Mouse (Mus musculus) MEL (cell line): ENCODE data around the gene Foxr1. TPM values are rescaled to one million over a fixed set of nuclear protein-coding genes. Genes with fewer than 3 reads are reported as not detected.

Experiments
- DNase-seq: peaks from one replicate; pipeline ENCODE4 v3.0.0; 2011; ENCODE audit warnings: low read depth, low spot score
- H3K27ac ChIP-seq: 2 replicates; pipeline ENCODE4 v1.5.1; 2012; ENCODE audit warnings: low read depth, mild to moderate bottlenecking, control low read depth, low read length, moderate library complexity; ENCODE audit not compliant: control insufficient read depth
- H3K27me3 ChIP-seq, 2 experiments: fragments of 150-350 bp in 1 of 2; sonication (generic) in 1 of 2; 2 replicates each; pipeline ENCODE4 v1.6.1; 2012; ENCODE audit warnings: low read length in 2 of 2, mild to moderate bottlenecking in 2 of 2, improper control_type of control experiment in 1 of 2, moderate library complexity in 1 of 2; ENCODE audit not compliant: insufficient read depth in 2 of 2, control insufficient read depth in 1 of 2
- H3K36me3 ChIP-seq, 2 experiments: 2 replicates each; pipeline ENCODE4 v1.6.1; 2012 to 2014; ENCODE audit warnings: low read length in 2 of 2, improper control_type of control experiment in 1 of 2, inconsistent platforms in 1 of 2, mild to moderate bottlenecking in 1 of 2; ENCODE audit not compliant: insufficient read depth in 2 of 2, control insufficient read depth in 1 of 2
- H3K4me1 ChIP-seq, 2 experiments: fragments of 150-350 bp in 1 of 2; sonication (generic) in 1 of 2; 2 replicates each; pipeline ENCODE4 v1.6.1; 2012; ENCODE audit warnings: low read length in 2 of 2, improper control_type of control experiment in 1 of 2, mild to moderate bottlenecking in 1 of 2; ENCODE audit not compliant: insufficient read depth in 2 of 2, control insufficient read depth in 1 of 2
- H3K4me3 ChIP-seq, 2 experiments: fragments of 150-350 bp in 1 of 2; sonication (generic) in 1 of 2; 2 replicates each; pipeline ENCODE4 v1.5.1; 2012; ENCODE audit warnings: low read depth in 2 of 2, low read length in 2 of 2, mild to moderate bottlenecking in 2 of 2, moderate library complexity in 2 of 2, control low read depth in 1 of 2, improper control_type of control experiment in 1 of 2; ENCODE audit not compliant: control insufficient read depth in 1 of 2, insufficient read depth in 1 of 2
- H3K79me2 ChIP-seq: 2 replicates; pipeline ENCODE4 v1.6.1; 2012; ENCODE audit warnings: mild to moderate bottlenecking, low read length, moderate library complexity; ENCODE audit not compliant: control insufficient read depth, poor library complexity, insufficient read depth
- H3K9ac ChIP-seq: 2 replicates; pipeline ENCODE4 v1.6.1; 2012; ENCODE audit warnings: low read depth, mild to moderate bottlenecking, control low read depth, low read length, moderate library complexity; ENCODE audit not compliant: control insufficient read depth, poor library complexity, severe bottlenecking
- H3K9me3 ChIP-seq: fragments of 150-350 bp; sonication (generic); replicated peaks from 2 replicates; pipeline ENCODE4 v1.6.1; 2012; ENCODE audit warnings: mild to moderate bottlenecking, low read length, improper control_type of control experiment, moderate library complexity; ENCODE audit not compliant: insufficient read depth
- CHD2 ChIP-seq: IDR thresholded peaks from 2 replicates; pipeline ENCODE4 v1.6.1; 2011; ENCODE audit warnings: low read length, improper control_type of control experiment
- CTCF ChIP-seq, 3 experiments: IDR thresholded peaks in 2 of 3; conservative IDR thresholded peaks in 1 of 3; 2 replicates each; pipeline ENCODE4 v1.5.1; 2011 to 2012; ENCODE audit warnings: low read length in 3 of 3, low read depth in 2 of 3, mild to moderate bottlenecking in 2 of 3, improper control_type of control experiment in 1 of 3, inconsistent platforms in 1 of 3, mixed read lengths in 1 of 3, moderate library complexity in 1 of 3; ENCODE audit not compliant: control insufficient read depth in 1 of 3, insufficient read depth in 1 of 3, poor library complexity in 1 of 3, severe bottlenecking in 1 of 3
- EP300 ChIP-seq, 2 experiments: IDR thresholded peaks; 2 replicates each; pipeline ENCODE4 v1.6.1; 2011; ENCODE audit warnings: improper control_type of control experiment in 2 of 2, low read length in 2 of 2, low read depth in 1 of 2, mild to moderate bottlenecking in 1 of 2
- ETS1 ChIP-seq: IDR thresholded peaks from 2 replicates; pipeline ENCODE4 v1.6.1; 2012; ENCODE audit warnings: low read depth, mild to moderate bottlenecking, inconsistent platforms, low read length, improper control_type of control experiment, moderate library complexity
- JUND ChIP-seq: IDR thresholded peaks from 2 replicates; pipeline ENCODE4 v1.6.1; 2011; ENCODE audit warnings: low read depth, mild to moderate bottlenecking, improper control_type of control experiment, low read length
- KAT2A ChIP-seq: conservative IDR thresholded peaks from 2 replicates; pipeline ENCODE4 v1.6.1; 2012; ENCODE audit warnings: low read depth, low read length, improper control_type of control experiment, inconsistent platforms
- MYB ChIP-seq: IDR thresholded peaks from 2 replicates; pipeline ENCODE4 v1.6.1; 2011; ENCODE audit warnings: mild to moderate bottlenecking, low read depth, low read length, improper control_type of control experiment
- MYC ChIP-seq: IDR thresholded peaks from 2 replicates; pipeline ENCODE4 v1.6.1; 2011; ENCODE audit warnings: low read depth, mild to moderate bottlenecking, low read length, improper control_type of control experiment, moderate library complexity
- NELFE ChIP-seq: IDR thresholded peaks from 2 replicates; pipeline ENCODE4 v1.6.1; 2011; ENCODE audit warnings: low read depth, low read length, improper control_type of control experiment
- POLR2A ChIP-seq, 2 experiments: IDR thresholded peaks; 2 replicates each; pipeline ENCODE4 v1.6.1; 2011 to 2012; ENCODE audit warnings: low read length in 2 of 2, mild to moderate bottlenecking in 2 of 2, control low read depth in 1 of 2, improper control_type of control experiment in 1 of 2, low read depth in 1 of 2, moderate library complexity in 1 of 2; ENCODE audit not compliant: control insufficient read depth in 1 of 2, insufficient read depth in 1 of 2, poor library complexity in 1 of 2
- POLR2AphosphoS2 ChIP-seq: IDR thresholded peaks from 2 replicates; pipeline ENCODE4 v1.6.1; 2011; ENCODE audit warnings: low read length, improper control_type of control experiment
- SIN3A ChIP-seq: IDR thresholded peaks from 2 replicates; pipeline ENCODE4 v1.6.1; 2012; ENCODE audit warnings: low read length, improper control_type of control experiment, inconsistent platforms
- SMC3 ChIP-seq: IDR thresholded peaks from 2 replicates; pipeline ENCODE4 v1.6.1; 2011; ENCODE audit warnings: low read depth, low read length, improper control_type of control experiment
- TBP ChIP-seq: IDR thresholded peaks from 2 replicates; pipeline ENCODE4 v1.8.0; 2011; ENCODE audit warnings: low read depth, low read length, improper control_type of control experiment
- USF2 ChIP-seq, 2 experiments: IDR thresholded peaks; 2 replicates each; pipeline ENCODE4 v1.6.1; 2011 to 2012; ENCODE audit warnings: improper control_type of control experiment in 2 of 2, low read length in 2 of 2, borderline replicate concordance in 1 of 2, inconsistent platforms in 1 of 2, low read depth in 1 of 2, mild to moderate bottlenecking in 1 of 2; ENCODE audit not compliant: insufficient read depth in 1 of 2
- ZMIZ1 ChIP-seq: IDR thresholded peaks from 2 replicates; pipeline ENCODE4 v1.6.1; 2012; ENCODE audit warnings: low read depth, mild to moderate bottlenecking, inconsistent platforms, low read length, improper control_type of control experiment, moderate library complexity
- ZNF384 ChIP-seq: IDR thresholded peaks from 2 replicates; pipeline ENCODE4 v1.6.1; 2012; ENCODE audit warnings: low read depth, mild to moderate bottlenecking, inconsistent platforms, low read length, improper control_type of control experiment
- polyA plus RNA-seq, 2 experiments: library from polyadenylated mRNA; stranded (reverse) in 1 of 2; unstranded in 1 of 2; fragments of >175 nt in 1 of 2; fragments of >200 nt in 1 of 2; gene quantifications; 2 replicates each; pipeline versions ENCODE4 v1.2.1 to v1.2.4; 2012; ENCODE audit warnings: low replicate concordance in 2 of 2, low read depth in 1 of 2; ENCODE audit not compliant: insufficient read length in 2 of 2, insufficient read depth in 1 of 2, missing spikeins in 1 of 2
- total RNA-seq: library from RNA; depleted of rRNA; stranded (reverse); fragments of 300-350 nt; gene quantifications from 2 replicates; pipeline ENCODE4 v1.2.3, GENCODE M21; 2012

The Foxr1 gene
- total and polyA plus RNA-seq, 3 experiments = 0.07 to 0.08 TPM; not detected in 1

GRCm38 (mm10) chr9:44432577-44433185 lies 8.3 kb downstream of the Foxr1 start:
- no peaks in the 10 kb centered on the region for H3K27me3 ChIP-seq
- no peaks in the 10 kb centered on the region for H3K9me3 ChIP-seq
- no peaks in the 10 kb centered on the region for H3K79me2 ChIP-seq
- no peak overlapping the region for H3K27ac ChIP-seq
- no peak overlapping the region for H3K9ac ChIP-seq
- peak; percentile 51 for DNase-seq
- peaks cover 0 to 4% of the 10 kb centered on the region in 2 experiments; a peak in 1 of 4 replicates for H3K4me1 ChIP-seq
- H3K4me3 ChIP-seq = no peak overlapping the region
- TF ChIP-seq ZNF384 (no peak), EP300 (IDR thresholded peaks at IDR 0.05; ENCODE audit: low read depth in 1 of 2, low read length in 2 of 2) (no peak), TBP (peak; percentile 87), KAT2A (no peak), MYC (peak; percentile 63; the same call in 1 of the 2 replicates), CHD2 (no peak), POLR2A (IDR thresholded peaks at IDR 0.05; ENCODE audit: control insufficient read depth in 1 of 2, insufficient read depth in 1 of 2, low read depth in 1 of 2, low read length in 2 of 2, poor library complexity in 1 of 2) (peak; percentile 23 to 79; a peak in 2 of 4 replicates), SIN3A (no peak), POLR2AphosphoS2 (peak; percentile 78; the same call in 1 of the 2 replicates), JUND (no peak), MYB (peak; percentile 40; the same call in 1 of the 2 replicates), NELFE (peak; percentile 57), CTCF (IDR thresholded peaks at IDR 0.05 in 2 of 3, conservative IDR thresholded peaks at IDR 0.05 in 1 of 3; ENCODE audit: control insufficient read depth in 1 of 3, insufficient read depth in 1 of 3, low read depth in 2 of 3, low read length in 3 of 3, poor library complexity in 1 of 3, severe bottlenecking in 1 of 3) (peak in 2 of 3 experiments; percentile 14 to 28; a peak in 3 of 6 replicates), ETS1 (peak; percentile 68), ZMIZ1 (peak; percentile 99), SMC3 (0 out of 2 replicates have a peak, but pooled peaks have one; percentile 13)
- peaks cover 0 to 2% of the 10 kb centered on the region in 2 experiments; a peak in 1 of 4 replicates for H3K36me3 ChIP-seq

DNA sequence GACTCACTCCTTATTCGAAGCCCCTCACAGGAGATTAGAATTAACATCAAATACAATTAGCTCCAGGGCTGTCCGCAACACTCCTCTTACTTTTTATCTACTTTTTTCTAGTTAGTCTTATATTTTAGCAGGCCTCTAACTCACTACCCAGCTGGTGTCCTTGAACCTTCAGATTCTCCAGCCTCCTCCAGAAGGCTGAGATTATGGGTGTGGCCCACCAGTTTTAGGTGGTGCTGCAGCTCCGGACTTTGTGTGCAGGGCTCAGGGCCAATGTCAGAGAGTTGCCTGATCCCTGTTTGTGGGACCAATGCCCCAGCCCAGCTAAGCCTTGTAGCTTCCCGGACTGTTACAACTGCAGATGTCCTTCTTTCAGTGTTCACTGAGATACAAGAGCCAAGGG lies 17.4 kb downstream of the Foxr1 start:
- peaks cover 0 to 13% of the 10 kb centered on the region in 2 experiments; a peak in 2 of 4 replicates for H3K36me3 ChIP-seq
- no peak overlapping the region for H3K9ac ChIP-seq
- no peaks in the 10 kb centered on the region for H3K79me2 ChIP-seq
- H3K9me3 ChIP-seq = no peaks in the 10 kb centered on the region
- no peak overlapping the region for H3K27ac ChIP-seq
- peaks cover 0 to 9% of the 10 kb centered on the region in 2 experiments; a peak in 3 of 4 replicates for H3K4me1 ChIP-seq
- no peak for DNase-seq
- no peak overlapping the region for H3K4me3 ChIP-seq
- no peak for TF ChIP-seq USF2 (IDR thresholded peaks at IDR 0.05; ENCODE audit: borderline replicate concordance in 1 of 2, insufficient read depth in 1 of 2, low read depth in 1 of 2, low read length in 2 of 2)
- TF ChIP-seq, all 39 proteins: peak for 0
- no peaks in the 10 kb centered on the region for H3K27me3 ChIP-seq
